Comparison of ENCODE assay signal across 25 mouse cellular contexts in genomic region chr5:117099008-117099407, GRCm38 (mm10).
"Had no signal": no experiment of that assay in that cellular context is flagged by ENCODE, and none has a peak within 500 bp of the region (broad histone marks: within the 10 kb centered on the region; RNA-seq: fewer than 3 reads in every experiment).

No protein-coding gene starts in this region.

- H3K4me2 ChIP-seq: heart, embryonic 12.5 days; hindbrain, embryonic 12.5 days; hindbrain, embryonic 15.5 days; kidney, embryonic 15.5 days; limb, embryonic 13.5 days; limb, embryonic 15.5 days; liver, embryonic 11.5 days; liver, embryonic 13.5 days; liver, embryonic 15.5 days had no signal

- H3K9ac ChIP-seq: heart, embryonic 12.5 days; hindbrain, embryonic 12.5 days; hindbrain, embryonic 15.5 days; kidney, embryonic 15.5 days; limb, embryonic 13.5 days; limb, embryonic 15.5 days; liver, embryonic 13.5 days; liver, embryonic 15.5 days had no signal

- H3K4me1 ChIP-seq: heart, embryonic 10.5 days; hindbrain, embryonic 12.5 days; kidney, embryonic 15.5 days; limb, embryonic 13.5 days; limb, embryonic 15.5 days; liver, embryonic 13.5 days; liver, embryonic 15.5 days had no signal

- ATAC-seq: hindbrain, postnatal 0 days; intestine, embryonic 16.5 days had no signal

- H3K4me3 ChIP-seq: heart, embryonic 10.5 days; heart, embryonic 12.5 days; hindbrain, embryonic 12.5 days; hindbrain, embryonic 15.5 days; kidney, embryonic 15.5 days; limb, embryonic 13.5 days; limb, embryonic 15.5 days; liver, embryonic 13.5 days; liver, embryonic 15.5 days had no signal

- DNase-seq: gastrocnemius, postnatal 10 days; gastrocnemius, postnatal 25 days; heart, adult 18-20 months; heart, postnatal 10 days; heart, postnatal 36 days; kidney, adult 11 months; kidney, adult 2 months; kidney, adult 9 months; kidney, postnatal 14 days; layer of hippocampus, adult 9-11 months; layer of hippocampus, postnatal 36 days; left cerebral cortex, postnatal 4 days; liver, embryonic 13.5 days had no signal

- H3K27me3 ChIP-seq: heart, embryonic 12.5 days; hindbrain, embryonic 12.5 days; hindbrain, embryonic 15.5 days; kidney, embryonic 15.5 days; limb, embryonic 13.5 days; limb, embryonic 15.5 days; liver, embryonic 13.5 days; liver, embryonic 15.5 days had no signal

- H3K27ac ChIP-seq: heart, embryonic 10.5 days; hindbrain, embryonic 12.5 days; hindbrain, embryonic 15.5 days; hindbrain, postnatal 0 days; kidney, embryonic 15.5 days; kidney, postnatal 0 days; limb, embryonic 13.5 days; limb, embryonic 15.5 days; liver, embryonic 13.5 days; liver, embryonic 15.5 days had no signal

- H3K9me3 ChIP-seq: heart, embryonic 10.5 days; heart, embryonic 12.5 days; hindbrain, embryonic 12.5 days; hindbrain, embryonic 15.5 days; kidney, embryonic 15.5 days; limb, embryonic 13.5 days; limb, embryonic 15.5 days; liver, embryonic 13.5 days; liver, embryonic 15.5 days had no signal
